Mouse (Mus musculus) cerebellum, adult 2 months (tissue): ENCODE measurements around the gene Tns4. TPM values are rescaled to one million over a fixed set of nuclear protein-coding genes. Genes with fewer than 3 reads are reported as not detected.

ENCODE experiments used
- DNase-seq, 2 experiments: peaks; one replicate each; pipeline ENCODE4 v3.0.0; 2021
- H3K27ac ChIP-seq: fragments of 200-500 bp; 2 replicates; pipeline ENCODE4 v1.5.1; 2012; ENCODE audit warnings: low read length, control low read depth, inconsistent platforms; ENCODE audit not compliant: insufficient read depth
- H3K27me3 ChIP-seq: fragments of 200-500 bp; 2 replicates; pipeline ENCODE4 v1.6.1; 2012; ENCODE audit warnings: inconsistent platforms, mild to moderate bottlenecking, low read length, moderate library complexity; ENCODE audit not compliant: control insufficient read depth, insufficient read depth
- H3K4me1 ChIP-seq: fragments of 200-500 bp; 2 replicates; pipeline ENCODE4 v1.6.1; 2011; ENCODE audit warnings: low read length; ENCODE audit not compliant: control insufficient read depth, insufficient read depth
- H3K4me3 ChIP-seq: fragments of 200-500 bp; replicated peaks from 2 replicates; pipeline ENCODE3; 2011; ENCODE audit warnings: mild to moderate bottlenecking, low read depth, low read length, control low read depth; ENCODE audit not compliant: insufficient read depth
- CTCF ChIP-seq: fragments of 200-500 bp; IDR thresholded peaks from 2 replicates; pipeline ENCODE4 v1.5.1; 2011; ENCODE audit warnings: low read depth, mild to moderate bottlenecking, control low read depth, low read length, moderate library complexity, borderline replicate concordance; ENCODE audit not compliant: insufficient read depth
- POLR2A ChIP-seq: fragments of 200-500 bp; IDR thresholded peaks from 2 replicates; pipeline ENCODE4 v1.6.1; 2011; ENCODE audit warnings: low read length, control low read depth, borderline replicate concordance; ENCODE audit not compliant: insufficient read depth
- WGBS: fragments of 180-500 bp; shearing (Covaris S2); methylation state at CpG from one replicate; pipeline ENCODE4 v1.1.7; 2018; 5-methylcytosine and 5-hydroxymethylcytosine counted together
- polyA plus RNA-seq: library from polyadenylated mRNA; depleted of rRNA; stranded (reverse); fragments of >200 nt; gene quantifications from 2 replicates; pipeline ENCODE4 v1.2.3, GENCODE M21; 2012

Gene Tns4
- polyA plus RNA-seq, 1 experiment, result 0.18 TPM

GRCm38 (mm10) chr11:99122703-99123102 lies 33.6 kb upstream of the Tns4 start:
- Histone ChIP-seq H3K4me3 (no peak overlapping the region), H3K27me3 (no peaks in the 10 kb centered on the region), H3K4me1 (no peaks in the 10 kb centered on the region), H3K27ac (no peak overlapping the region)
- no peak for DNase-seq
- TF ChIP-seq POLR2A (no peak), CTCF (no peak)
- WGBS, result 83% methylated on average over 3 of the region's 3 CpGs

- H3K4me1 ChIP-seq, result no peaks in the 10 kb centered on the region
- no peak overlapping the region for H3K27ac ChIP-seq
- TF ChIP-seq CTCF (no peak), POLR2A (no peak)
- no peaks in the 10 kb centered on the region for H3K27me3 ChIP-seq
- no peak for DNase-seq
- H3K4me3 ChIP-seq, result no peak overlapping the region
- 32% methylated on average over 14 of the region's 14 CpGs for WGBS
These were observed 32.1 kb upstream of the Tns4 start for GRCm38 (mm10) chr11:99121218-99121631.

GRCm38 (mm10) chr11:99120524-99121217 lies 31.6 kb upstream of the Tns4 start:
- Histone ChIP-seq H3K4me1 (no peaks in the 10 kb centered on the region), H3K27me3 (no peaks in the 10 kb centered on the region), H3K4me3 (no peak overlapping the region), H3K27ac (no peak overlapping the region)
- 38% methylated on average over 20 of the region's 20 CpGs for WGBS
- peak in 1 of 2 experiments; percentile 8 for DNase-seq
- no peak for TF ChIP-seq POLR2A
- TF ChIP-seq CTCF, result no peak

- no peak for TF ChIP-seq CTCF
- no peak for TF ChIP-seq POLR2A
- 69% methylated on average over 7 of the region's 7 CpGs for WGBS
These were observed 29.9 kb upstream of the Tns4 start for GRCm38 (mm10) chr11:99118963-99119362.

GRCm38 (mm10) chr11:99118420-99118819 lies 29.3 kb upstream of the Tns4 start:
- H3K4me3 ChIP-seq, result no peak overlapping the region
- no peaks in the 10 kb centered on the region for H3K27me3 ChIP-seq
- WGBS, result 95% methylated on average over 1 of the region's 1 CpGs
- TF ChIP-seq POLR2A, result no peak
- no peak for TF ChIP-seq CTCF
- no peak overlapping the region for H3K27ac ChIP-seq
- no peaks in the 10 kb centered on the region for H3K4me1 ChIP-seq
- DNase-seq, result no peak

More at GRCm38 (mm10) chr11:99118963-99119362, 29.9 kb upstream of the Tns4 start:
- Histone ChIP-seq H3K4me3 (no peak overlapping the region), H3K27ac (no peak overlapping the region), H3K27me3 (no peaks in the 10 kb centered on the region), H3K4me1 (no peaks in the 10 kb centered on the region)
- DNase-seq, result no peak

- Histone ChIP-seq H3K27me3 (no peaks in the 10 kb centered on the region), H3K27ac (no peak overlapping the region), H3K4me1 (no peaks in the 10 kb centered on the region), H3K4me3 (no peak overlapping the region)
- no peak for DNase-seq
- WGBS, result 90% methylated on average over 7 of the region's 7 CpGs
- TF ChIP-seq POLR2A (no peak), CTCF (no peak)
These were observed 28.8 kb upstream of the Tns4 start for GRCm38 (mm10) chr11:99117907-99118306.

GRCm38 (mm10) chr11:99115940-99116339 lies 26.8 kb upstream of the Tns4 start:
- WGBS, result 81% methylated on average over 6 of the region's 6 CpGs
- no peak for TF ChIP-seq CTCF
- TF ChIP-seq POLR2A, result no peak
- no peaks in the 10 kb centered on the region for H3K27me3 ChIP-seq
- H3K27ac ChIP-seq, result no peak overlapping the region
- DNase-seq, result no peak
- no peak overlapping the region for H3K4me3 ChIP-seq
- no peaks in the 10 kb centered on the region for H3K4me1 ChIP-seq

- 12% methylated on average over 3 of the region's 3 CpGs for WGBS
- Histone ChIP-seq H3K27me3 (no peaks in the 10 kb centered on the region), H3K27ac (no peak overlapping the region), H3K4me3 (no peak overlapping the region), H3K4me1 (no peaks in the 10 kb centered on the region)
- no peak for TF ChIP-seq POLR2A
- DNase-seq, result no peak
These were observed 24.0 kb upstream of the Tns4 start for GRCm38 (mm10) chr11:99113111-99113510.

GRCm38 (mm10) chr11:99112700-99113099 lies 23.6 kb upstream of the Tns4 start:
- 28% methylated on average over 5 of the region's 5 CpGs for WGBS
- Histone ChIP-seq H3K27ac (no peak overlapping the region), H3K4me3 (no peak overlapping the region), H3K4me1 (no peaks in the 10 kb centered on the region), H3K27me3 (no peaks in the 10 kb centered on the region)
- TF ChIP-seq CTCF (no peak), POLR2A (no peak)
- DNase-seq, result no peak
